In genomic region chr7:126199691-126200102, GRCm38 (mm10) we compare ENCODE assay signal across 8 mouse cellular contexts. TPM values are rescaled to one million over a fixed set of nuclear protein-coding genes. Genes with fewer than 3 reads are reported as not detected.
DNase-seq lines count a peak whose midpoint lies in the region; ATAC-seq and TF ChIP-seq lines count a peak whose summit lies in the region.

No protein-coding gene starts in this region.

- H3K4me2 ChIP-seq in midbrain, embryonic 16.5 days (ENCODE audit: low read length): peak overlapping the region; percentile 87

- peak overlapping the region; percentile 81 for H3K4me3 ChIP-seq in cortical plate, adult 2 months (ENCODE audit: insufficient read depth, low read length)
- H3K4me3 ChIP-seq in midbrain, embryonic 16.5 days (ENCODE audit: low read depth, low read length): peak overlapping the region; percentile 94

- no peaks in the 10 kb centered on the region for H3K36me3 ChIP-seq in midbrain, embryonic 16.5 days (ENCODE audit: control insufficient read depth, insufficient read depth, low read length)
- 0 out of 2 replicates have a peak, but pooled peaks cover 3% of the 10 kb centered on the region for H3K36me3 ChIP-seq in splenic B cell, adult 2 months (ENCODE audit: control insufficient read depth, insufficient read depth, low read length, poor library complexity, severe bottlenecking)

- peak overlapping the region; percentile 98 for H3K9ac ChIP-seq in midbrain, embryonic 16.5 days (ENCODE audit: low read depth, low read length)

- 0 out of 2 replicates have a peak, but pooled peaks have one; percentile 13 for TF ChIP-seq POLR2A in cortical plate, adult 2 months (IDR thresholded peaks at IDR 0.05; ENCODE audit: extremely low read depth, insufficient read depth, low read length)

- H3K4me1 ChIP-seq in cortical plate, adult 2 months (ENCODE audit: control insufficient read depth, insufficient read depth, low read length): peaks cover 3% of the 10 kb centered on the region; the same call in 1 of the 2 replicates
- peaks cover 29% of the 10 kb centered on the region for H3K4me1 ChIP-seq in midbrain, embryonic 16.5 days (ENCODE audit: control insufficient read depth, insufficient read depth, low read length)

- no peaks in the 10 kb centered on the region for H3K9me3 ChIP-seq in midbrain, embryonic 16.5 days (replicated peaks; ENCODE audit: control insufficient read depth, low read length, poor library complexity, severe bottlenecking)

- DNase-seq in 3134 (ENCODE audit: extremely low read depth, insufficient read length, low spot score) (peak; percentile 76), liver (peak; percentile 68)
- peak; percentile 44 for DNase-seq in gastrocnemius, postnatal 14 days
- peak; percentile 40 for DNase-seq in kidney, adult 18-20 months
- peak; percentile 48 for DNase-seq in splenic B cell, adult 2 months (ENCODE audit: low read depth, low spot score)

- WGBS in midbrain, embryonic 16.5 days: 0% methylated on average over 25 of the region's 27 CpGs

- intact Hi-C loops in gastrocnemius, postnatal 14 days (cut with DNase I; ENCODE audit: low total_unique reads): no loop called here

- peak; percentile 45 for ATAC-seq in activated CD4-positive, CD25-positive, alpha-beta regulatory T cell, adult 4 months
- ATAC-seq in midbrain, embryonic 16.5 days: peak; percentile 78

- no peak for TF ChIP-seq CTCF in cortical plate, adult 2 months (IDR thresholded peaks at IDR 0.05; ENCODE audit: extremely low read depth, insufficient read depth, low read length)

- H3K27me3 ChIP-seq in midbrain, embryonic 16.5 days (ENCODE audit: control insufficient read depth, insufficient read depth, low read depth, low read length): no peaks in the 10 kb centered on the region
- H3K27me3 ChIP-seq in splenic B cell, adult 2 months (ENCODE audit: control insufficient read depth, insufficient read depth, low read length, poor library complexity, severe bottlenecking): no peaks in the 10 kb centered on the region

- peak overlapping the region; percentile 80 for H3K27ac ChIP-seq in cortical plate, adult 2 months (ENCODE audit: insufficient read depth, low read length)
- H3K27ac ChIP-seq in midbrain, embryonic 16.5 days (ENCODE audit: low read length): peak overlapping the region; percentile 89

RNA-seq across cellular contexts. Expression of gene Xpo6, which starts 0.6 kb away (rescaled TPM):
- polyA plus RNA-seq in activated CD4-positive, CD25-positive, alpha-beta regulatory T cell, adult 4 months (2017; shearing (Covaris generic)): 100 to 1,000 TPM in 1 of 2 experiments, 10 to 100 TPM in 1; 88.4 to 103 TPM
- 140 and 149 TPM in 2 replicates for polyA plus RNA-seq in cortical plate, adult 2 months (2012; rRNA removed)
- 10 to 100 TPM; 16.1 to 18.9 TPM for total RNA-seq in gastrocnemius, postnatal 14 days (2021)
- polyA plus RNA-seq in midbrain, embryonic 16.5 days (2015; fragmentation: Nextera tagmentation; extraction: Ambion mirVana): 49.7 and 51.0 TPM in 2 replicates

Comparison
In these comparisons a context has a peak if more than half of its experiments do, and no peak if none do; other contexts are left out.
1. Peak in every context shown above with its lines: DNase-seq, ATAC-seq, H3K4me3 ChIP-seq and H3K27ac ChIP-seq.